Mouse (Mus musculus): ENCODE results near the gene Cyp2c55. TPM values are rescaled to one million over a fixed set of nuclear protein-coding genes. Genes with fewer than 3 reads are reported as not detected.

Gene Cyp2c55
- not detected in 2 replicates for polyA plus RNA-seq (2015; fragmentation: Nextera tagmentation; extraction: Ambion mirVana)

DNA sequence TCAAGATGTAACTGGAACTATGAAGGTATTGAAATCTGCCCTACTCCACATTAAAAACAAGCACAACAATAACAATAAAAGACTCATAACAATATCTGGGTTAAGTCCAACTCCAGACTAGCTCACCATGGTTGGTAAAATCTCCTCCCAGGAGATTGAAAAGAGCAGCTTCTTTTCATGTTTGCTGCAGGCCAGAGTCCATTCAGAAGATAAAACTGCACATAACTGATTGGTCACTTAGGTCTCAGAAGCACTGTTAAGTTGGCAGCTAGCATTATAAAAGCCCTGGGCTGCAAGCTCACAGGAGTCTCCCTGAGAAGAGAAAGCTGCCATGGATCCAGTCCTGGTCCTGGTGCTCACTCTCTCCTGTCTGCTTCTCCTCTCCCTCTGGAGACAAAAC lies at the start of gene Cyp2c55:
TSS of gene Cyp2c55 (plus strand) at position 305 of the 400 bp plus-strand sequence.
- Histone ChIP-seq H3K9me3 (no peaks in the 10 kb centered on the region), H3K27ac (replicated peaks) (no peak within 1 kb of the TSS), H3K9ac (replicated peaks) (no peak within 1 kb of the TSS), H3K4me2 (replicated peaks) (no peak within 1 kb of the TSS), H3K36me3 (no peaks in the 10 kb centered on the region), H3K4me1 (no peaks in the 10 kb centered on the region), H3K4me3 (no peak within 1 kb of the TSS), H3K27me3 (no peaks in the 10 kb centered on the region)
- no peak for ATAC-seq (replicated peaks)

DNA sequence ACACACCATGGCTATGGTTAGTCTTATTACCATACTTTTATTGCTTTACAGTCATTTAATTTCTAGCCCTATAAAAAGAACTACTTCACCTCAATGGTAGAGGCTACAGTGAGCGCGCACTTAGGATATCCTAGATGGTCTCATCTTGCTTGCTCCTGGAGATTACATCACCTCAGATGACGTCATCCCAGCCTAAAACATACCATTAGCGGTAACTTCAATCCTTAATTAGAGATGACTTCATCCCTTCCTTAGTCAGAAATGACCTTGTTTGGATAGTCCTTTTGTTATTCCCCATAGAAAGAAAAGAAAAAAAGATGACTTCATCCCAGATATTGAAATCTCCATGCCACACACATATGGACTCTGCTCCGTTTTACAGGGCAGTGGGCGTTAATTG lies 36.1 kb upstream of the Cyp2c55 start:
- no peak for ATAC-seq (replicated peaks)
- 64% methylated on average over 6 of the region's 6 CpGs for WGBS

DNA sequence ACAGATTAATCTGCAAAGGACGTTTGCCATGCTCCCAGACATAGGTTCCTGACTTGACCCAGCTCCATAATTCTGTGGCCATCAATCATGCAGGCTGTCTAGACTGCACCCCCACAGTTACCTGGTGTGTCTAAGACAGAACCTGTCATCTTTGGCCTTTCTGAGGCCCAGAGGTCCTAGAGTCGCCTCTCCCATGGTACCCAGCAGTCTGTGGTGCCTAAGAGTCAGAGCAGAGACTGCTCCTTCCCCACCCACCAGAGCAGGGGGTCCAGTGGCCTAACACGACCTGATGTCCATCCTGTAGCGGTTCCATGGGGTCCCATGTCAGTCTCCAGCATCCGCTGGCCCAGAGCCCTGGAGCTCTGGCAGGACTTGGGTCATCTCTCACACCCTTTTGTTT lies 34.2 kb upstream of the Cyp2c55 start:
- peaks cover 3% of the 10 kb centered on the region; the same call in 1 of the 2 replicates for H3K36me3 ChIP-seq
- no peak overlapping the region for H3K4me3 ChIP-seq
- H3K27ac ChIP-seq (replicated peaks), result no peak overlapping the region
- H3K9me3 ChIP-seq, result no peaks in the 10 kb centered on the region
- no peak overlapping the region for H3K9ac ChIP-seq (replicated peaks)
- 87% methylated on average over 5 of the region's 5 CpGs for WGBS
- no peak for ATAC-seq (replicated peaks)
- no peaks in the 10 kb centered on the region for H3K4me1 ChIP-seq
- H3K27me3 ChIP-seq, result no peaks in the 10 kb centered on the region
- no peak overlapping the region for H3K4me2 ChIP-seq (replicated peaks)

More for the DNA sequence above, 36.1 kb upstream of the Cyp2c55 start:
- no peak overlapping the region for H3K27ac ChIP-seq (replicated peaks)
- H3K9me3 ChIP-seq, result no peaks in the 10 kb centered on the region
- H3K4me2 ChIP-seq (replicated peaks), result no peak overlapping the region
- H3K36me3 ChIP-seq, result peaks cover 3% of the 10 kb centered on the region; the same call in 1 of the 2 replicates
- H3K9ac ChIP-seq (replicated peaks), result no peak overlapping the region
- H3K27me3 ChIP-seq, result no peaks in the 10 kb centered on the region
- H3K4me1 ChIP-seq, result no peaks in the 10 kb centered on the region
- H3K4me3 ChIP-seq, result no peak overlapping the region

DNA sequence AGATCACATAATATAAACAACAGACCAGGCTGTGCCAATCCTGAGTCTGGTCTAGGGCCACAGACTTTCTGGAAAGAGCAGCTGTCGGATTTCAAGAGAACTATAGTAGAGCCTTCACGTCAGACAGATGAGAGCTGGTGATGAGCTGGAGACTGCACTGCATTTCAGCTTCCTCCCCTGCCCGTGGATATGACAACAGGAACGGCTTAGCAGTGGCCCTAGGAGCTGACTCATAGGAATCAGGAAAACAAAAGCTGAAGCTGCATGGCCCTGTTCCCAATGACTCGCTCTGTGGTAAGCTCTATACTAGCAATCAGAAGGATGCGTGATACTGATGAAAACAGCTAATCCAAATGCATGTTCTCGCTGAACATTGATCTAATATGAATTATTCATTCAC lies 33.2 kb upstream of the Cyp2c55 start:
- WGBS, result 64% methylated on average over 7 of the region's 7 CpGs
- Histone ChIP-seq H3K9me3 (no peaks in the 10 kb centered on the region), H3K27me3 (no peaks in the 10 kb centered on the region), H3K27ac (replicated peaks) (no peak overlapping the region), H3K4me2 (replicated peaks) (no peak overlapping the region), H3K36me3 (peaks cover 2% of the 10 kb centered on the region; the same call in 1 of the 2 replicates), H3K4me1 (no peaks in the 10 kb centered on the region), H3K4me3 (no peak overlapping the region), H3K9ac (replicated peaks) (no peak overlapping the region)
- ATAC-seq (replicated peaks), result no peak

DNA sequence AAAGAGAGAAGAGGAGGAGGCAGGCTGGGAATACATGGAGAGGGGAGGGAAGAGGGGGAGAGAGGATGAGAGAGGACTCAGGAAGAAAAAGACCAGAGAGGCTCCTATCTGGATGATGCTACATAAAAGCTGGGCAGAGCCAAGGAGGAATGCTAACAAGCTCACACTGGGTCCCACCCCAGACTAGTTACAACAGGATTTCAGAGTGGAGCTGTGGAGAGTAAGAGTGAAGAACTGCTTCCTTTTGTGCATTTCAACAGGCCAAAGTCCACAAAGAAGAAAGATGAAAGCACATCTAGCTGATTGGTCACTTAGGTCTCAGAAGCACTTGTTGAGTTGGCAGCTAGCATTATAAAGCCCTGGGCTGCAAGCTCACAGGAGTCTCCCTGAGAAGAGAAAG lies 30.6 kb upstream of the Cyp2c55 start:
- no peak overlapping the region for H3K9ac ChIP-seq (replicated peaks)
- no peaks in the 10 kb centered on the region for H3K4me1 ChIP-seq
- no peaks in the 10 kb centered on the region for H3K36me3 ChIP-seq
- H3K4me2 ChIP-seq (replicated peaks), result no peak overlapping the region
- no peak for ATAC-seq (replicated peaks)
- H3K9me3 ChIP-seq, result no peaks in the 10 kb centered on the region
- H3K27ac ChIP-seq (replicated peaks), result no peak overlapping the region
- H3K27me3 ChIP-seq, result no peaks in the 10 kb centered on the region
- no peak overlapping the region for H3K4me3 ChIP-seq

DNA sequence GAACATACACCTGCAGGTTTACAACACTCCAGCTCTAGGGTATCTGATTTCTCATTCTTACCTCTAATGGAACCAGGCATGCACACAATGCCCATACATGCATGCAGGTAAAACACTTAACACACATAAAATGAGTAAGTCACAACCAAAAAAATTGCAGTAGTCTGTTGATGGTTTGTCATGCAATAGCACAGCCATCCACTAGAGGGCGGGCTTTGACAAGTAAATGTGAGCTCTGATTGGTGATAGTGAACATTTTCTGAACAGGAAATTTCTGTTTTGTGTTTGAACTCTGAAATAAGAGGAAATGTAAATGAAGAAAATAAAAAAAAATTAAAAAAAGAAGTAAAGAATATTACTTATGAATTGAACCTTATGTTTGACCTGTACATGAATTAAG lies 24.9 kb upstream of the Cyp2c55 start:
- no peak overlapping the region for H3K4me2 ChIP-seq (replicated peaks)
- H3K4me3 ChIP-seq, result no peak overlapping the region
- WGBS, result 0% methylated on average over 1 of the region's 1 CpGs
- no peaks in the 10 kb centered on the region for H3K27me3 ChIP-seq
- no peaks in the 10 kb centered on the region for H3K9me3 ChIP-seq
- no peak for ATAC-seq (replicated peaks)
- H3K27ac ChIP-seq (replicated peaks), result no peak overlapping the region
- no peaks in the 10 kb centered on the region for H3K36me3 ChIP-seq
- no peaks in the 10 kb centered on the region for H3K4me1 ChIP-seq
- no peak overlapping the region for H3K9ac ChIP-seq (replicated peaks)

DNA sequence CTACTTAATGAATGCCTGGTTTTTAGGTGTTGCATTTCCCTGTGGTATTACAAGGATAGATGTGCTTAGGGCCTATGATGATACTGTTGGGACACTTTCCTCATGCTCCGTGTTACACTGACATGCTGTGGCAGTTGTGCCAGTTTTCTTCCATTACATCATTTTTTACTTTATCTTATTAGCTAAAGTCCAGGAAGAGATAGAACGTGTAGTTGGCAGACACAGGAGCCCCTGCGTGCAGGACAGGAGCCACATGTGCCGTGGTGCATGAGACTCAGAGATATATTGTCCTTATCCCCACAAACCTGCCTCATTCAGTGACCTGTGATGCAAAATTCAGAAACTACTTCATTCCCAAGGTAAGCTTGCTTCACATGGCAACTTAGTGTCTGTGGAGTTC lies 8.6 kb upstream of the Cyp2c55 start:
- no peaks in the 10 kb centered on the region for H3K36me3 ChIP-seq
- no peak overlapping the region for H3K4me3 ChIP-seq
- no peak overlapping the region for H3K4me2 ChIP-seq (replicated peaks)
- no peaks in the 10 kb centered on the region for H3K4me1 ChIP-seq
- no peak overlapping the region for H3K9ac ChIP-seq (replicated peaks)
- ATAC-seq (replicated peaks), result no peak
- H3K9me3 ChIP-seq, result no peaks in the 10 kb centered on the region
- H3K27me3 ChIP-seq, result no peaks in the 10 kb centered on the region
- no peak overlapping the region for H3K27ac ChIP-seq (replicated peaks)
- 86% methylated on average over 4 of the region's 4 CpGs for WGBS

DNA sequence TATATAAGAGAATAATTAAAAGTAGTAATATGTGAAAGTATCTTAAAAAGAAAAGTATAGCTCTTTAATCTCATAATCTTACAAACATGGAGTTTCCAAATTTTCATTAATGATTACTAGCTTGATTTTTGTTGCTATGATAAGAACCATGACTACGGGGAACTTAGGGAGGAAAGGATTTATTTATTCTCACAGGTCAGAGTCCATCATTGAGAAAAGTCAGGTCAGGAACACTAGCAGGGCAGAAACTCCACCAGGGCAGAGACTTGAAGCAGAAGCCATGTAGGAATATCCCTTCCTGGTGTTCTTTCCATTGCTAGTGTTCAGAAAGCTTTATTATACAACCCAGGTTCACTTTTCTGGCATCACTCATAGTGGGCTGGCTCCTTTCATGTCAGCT lies 8.1 kb upstream of the Cyp2c55 start:
- H3K27ac ChIP-seq (replicated peaks), result no peak overlapping the region
- H3K9ac ChIP-seq (replicated peaks), result no peak overlapping the region
- no peaks in the 10 kb centered on the region for H3K4me1 ChIP-seq
- H3K4me3 ChIP-seq, result no peak overlapping the region
- H3K9me3 ChIP-seq, result no peaks in the 10 kb centered on the region
- no peaks in the 10 kb centered on the region for H3K36me3 ChIP-seq
- H3K4me2 ChIP-seq (replicated peaks), result no peak overlapping the region
- H3K27me3 ChIP-seq, result no peaks in the 10 kb centered on the region
- 93% methylated on average over 1 of the region's 1 CpGs for WGBS
- no peak for ATAC-seq (replicated peaks)

DNA sequence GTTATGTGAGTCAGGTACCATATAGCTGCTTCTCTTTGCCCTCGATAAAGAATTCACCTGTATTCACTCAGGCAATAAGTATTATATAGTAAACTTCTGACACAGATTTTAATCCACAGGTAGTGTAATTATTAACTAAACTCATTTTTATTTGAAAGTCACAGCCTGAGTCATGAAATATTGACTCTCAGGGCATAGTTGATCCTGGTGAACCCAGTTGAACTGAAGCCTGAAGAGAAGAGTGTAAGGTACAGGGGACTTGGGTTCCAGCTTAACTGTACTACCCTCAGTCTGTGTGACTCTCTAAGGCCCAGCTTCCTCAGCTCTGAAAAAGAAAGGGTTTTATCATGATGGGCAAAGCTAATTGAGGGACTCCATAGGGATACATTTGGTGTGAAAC lies 1.7 kb upstream of the Cyp2c55 start:
- Histone ChIP-seq H3K4me1 (no peaks in the 10 kb centered on the region), H3K27me3 (no peaks in the 10 kb centered on the region), H3K27ac (replicated peaks) (no peak overlapping the region), H3K36me3 (no peaks in the 10 kb centered on the region), H3K9ac (replicated peaks) (no peak overlapping the region), H3K4me2 (replicated peaks) (no peak overlapping the region), H3K9me3 (no peaks in the 10 kb centered on the region), H3K4me3 (no peak overlapping the region)
- ATAC-seq (replicated peaks), result no peak
- WGBS, result 88% methylated on average over 1 of the region's 1 CpGs

DNA sequence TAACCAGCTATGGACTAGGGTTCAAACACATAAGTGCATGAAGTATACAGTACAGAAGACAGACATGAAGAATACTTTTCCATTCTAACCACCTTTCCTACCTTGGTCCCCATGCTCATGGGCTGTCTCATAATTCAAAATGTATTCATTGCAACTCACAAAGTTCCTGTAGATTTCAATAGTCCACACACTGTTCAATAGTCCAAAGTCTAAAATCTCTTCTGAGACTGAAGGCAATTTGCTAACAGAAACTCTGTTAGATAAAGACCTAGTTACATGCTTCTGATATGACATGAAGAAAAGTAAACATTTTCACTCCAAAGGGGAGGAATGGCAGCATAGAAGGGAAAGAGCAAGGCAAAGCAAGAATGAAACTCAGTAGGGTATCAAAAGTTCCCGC lies 51.1 kb downstream of the Cyp2c55 start:
- ATAC-seq (replicated peaks), result no peak
- Histone ChIP-seq H3K9me3 (no peaks in the 10 kb centered on the region), H3K9ac (replicated peaks) (no peak overlapping the region), H3K27me3 (no peaks in the 10 kb centered on the region), H3K4me2 (replicated peaks) (no peak overlapping the region), H3K4me1 (no peaks in the 10 kb centered on the region), H3K4me3 (no peak overlapping the region), H3K27ac (replicated peaks) (no peak overlapping the region), H3K36me3 (no peaks in the 10 kb centered on the region)
- 88% methylated on average over 1 of the region's 1 CpGs for WGBS

DNA sequence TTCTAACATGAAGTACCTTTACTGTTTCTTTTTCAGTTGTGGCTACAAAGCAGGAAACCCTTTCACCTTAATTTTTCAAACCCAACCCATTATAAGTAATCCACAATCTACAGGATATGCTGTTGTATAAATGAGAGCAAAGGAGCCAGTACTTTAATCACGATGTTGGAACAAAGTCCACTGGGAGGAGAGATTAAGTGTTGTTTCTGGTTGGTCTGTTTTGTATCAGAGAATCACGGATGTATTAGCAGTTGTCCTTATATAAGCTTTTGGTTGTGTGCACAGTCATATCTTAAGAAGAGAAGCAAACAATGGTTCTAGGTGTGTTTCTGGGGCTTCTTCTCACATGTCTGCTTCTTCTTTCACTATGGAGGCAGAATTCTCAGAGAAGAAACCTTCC lies 53.9 kb downstream of the Cyp2c55 start, which contains the start of gene Cyp2c65:
TSS of gene Cyp2c65 (plus strand) at position 297 of the 400 bp plus-strand sequence.
- ATAC-seq (replicated peaks), result no peak
- Histone ChIP-seq H3K9me3 (no peaks in the 10 kb centered on the region), H3K4me1 (no peaks in the 10 kb centered on the region), H3K27me3 (no peaks in the 10 kb centered on the region), H3K36me3 (no peaks in the 10 kb centered on the region), H3K4me3 (no peak within 1 kb of the TSS), H3K4me2 (replicated peaks) (no peak within 1 kb of the TSS), H3K27ac (replicated peaks) (no peak within 1 kb of the TSS), H3K9ac (replicated peaks) (no peak within 1 kb of the TSS)
- 70% methylated on average over 2 of the region's 2 CpGs for WGBS

Measured in forebrain, embryonic 15.5 days (tissue).